Mouse (Mus musculus) layer of hippocampus, adult 2 months (tissue): ENCODE data around the gene Fsd1. TPM values are rescaled to one million over a fixed set of nuclear protein-coding genes. Genes with fewer than 3 reads are reported as not detected.
"Not testable (repeated sequence)": the region's sequence is repeated elsewhere in the genome, so short reads cannot be mapped to it uniquely, and the experiment has no call there.

Experiments
- DNase-seq, 2 experiments: peaks; one replicate each; pipeline ENCODE4 v3.0.0; 2022; ENCODE audit warnings: low spot score in 2 of 2
- H3K27ac ChIP-seq: fragments of 200-600 bp; 2 replicates; pipeline ENCODE4 v1.8.1; 2022
- H3K4me3 ChIP-seq: fragments of 200-600 bp; 2 replicates; pipeline ENCODE4 v1.8.1; 2022; ENCODE audit warnings: mild to moderate bottlenecking
- CTCF ChIP-seq: fragments of 200-600 bp; conservative IDR thresholded peaks from 2 replicates; pipeline ENCODE4 v1.8.1; 2022; ENCODE audit warnings: antibody characterized with exemption, mild to moderate bottlenecking, moderate library complexity
- long read RNA-seq, 2 experiments: library from polyadenylated mRNA; stranded (forward); transcript quantifications; one replicate each; pipeline ENCODE4 v2.0.0; 2021; ENCODE audit warnings: borderline mapping rate in 2 of 2
- total RNA-seq, 2 experiments: library from RNA; stranded (reverse); gene quantifications; 2 replicates each; pipeline ENCODE4 v1.2.3; 2021

Fsd1 gene
- total RNA-seq, result 10 to 100 TPM; 67.2 to 69.0 TPM
- long read RNA-seq, experiment 1, transcript Fsd1-201 (13 exons, 1,748 nt), result major isoform, 55 of 86 reads
- long read RNA-seq, experiment 1, partial matches to known transcripts, result 7 of 86 reads
- long read RNA-seq, experiment 1, other reads (novel, unspliced or antisense), result 24 of 86 reads
- long read RNA-seq, experiment 2, transcript Fsd1-201 (13 exons, 1,748 nt), result major isoform, 66 of 87 reads
- long read RNA-seq, experiment 2, partial matches to known transcripts, result 5 of 87 reads
- long read RNA-seq, experiment 2, other reads (novel, unspliced or antisense), result 16 of 87 reads

DNA sequence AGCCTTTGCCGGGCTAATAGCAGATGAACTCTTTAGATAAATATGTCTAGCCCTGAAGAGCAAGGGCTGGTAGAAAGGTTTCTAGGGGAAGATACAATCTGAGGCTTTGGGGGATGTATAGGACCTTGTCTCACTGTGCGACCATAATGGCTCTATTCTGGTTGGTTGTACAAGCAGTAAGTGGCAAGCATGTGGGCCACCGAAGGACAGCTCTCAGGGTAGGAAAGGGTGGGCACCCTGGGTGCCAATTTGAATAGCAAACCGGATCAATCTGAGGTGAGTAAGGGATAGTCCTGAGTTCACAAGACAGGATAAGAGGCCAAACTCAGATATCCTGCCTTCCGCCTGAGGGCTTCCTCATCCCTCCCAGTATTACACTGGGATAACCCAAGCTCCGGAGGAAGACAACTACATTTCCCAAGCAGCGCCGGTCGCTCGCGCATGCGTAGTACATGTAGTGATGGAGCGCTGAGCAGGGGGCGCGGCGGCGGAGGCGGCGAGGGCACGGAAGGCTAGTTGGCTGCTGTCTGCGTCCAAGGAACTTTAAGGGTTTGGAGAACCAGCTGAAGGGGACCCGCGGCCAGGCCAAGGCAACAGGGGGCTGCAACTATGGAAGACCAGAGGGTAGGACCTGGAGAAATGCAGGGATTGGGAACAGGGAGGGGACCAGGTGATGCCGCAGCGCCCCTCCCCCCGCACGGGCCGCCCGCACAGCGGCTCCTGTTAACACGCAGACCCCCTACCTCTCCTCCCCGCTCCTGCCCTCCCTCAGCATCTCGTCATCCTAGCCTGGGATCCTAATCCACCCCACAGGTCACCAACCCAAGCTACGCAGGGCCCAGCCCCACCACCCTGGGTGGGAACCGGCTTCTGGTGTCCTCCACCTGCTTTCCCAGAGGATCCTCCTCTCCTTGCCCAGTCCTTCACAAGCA, at the start of gene Fsd1:
Gene Fsd1, plus strand, starts transcription at position 480 of the 932 bp plus-strand sequence.
- peak; percentile 82 to 83 for DNase-seq
- Histone ChIP-seq H3K27ac (peak within 1 kb of the TSS; percentile 82), H3K4me3 (peak within 1 kb of the TSS; percentile 82)
- 0 out of 2 replicates have a peak, but pooled peaks have one; percentile 8 for TF ChIP-seq CTCF

DNA sequence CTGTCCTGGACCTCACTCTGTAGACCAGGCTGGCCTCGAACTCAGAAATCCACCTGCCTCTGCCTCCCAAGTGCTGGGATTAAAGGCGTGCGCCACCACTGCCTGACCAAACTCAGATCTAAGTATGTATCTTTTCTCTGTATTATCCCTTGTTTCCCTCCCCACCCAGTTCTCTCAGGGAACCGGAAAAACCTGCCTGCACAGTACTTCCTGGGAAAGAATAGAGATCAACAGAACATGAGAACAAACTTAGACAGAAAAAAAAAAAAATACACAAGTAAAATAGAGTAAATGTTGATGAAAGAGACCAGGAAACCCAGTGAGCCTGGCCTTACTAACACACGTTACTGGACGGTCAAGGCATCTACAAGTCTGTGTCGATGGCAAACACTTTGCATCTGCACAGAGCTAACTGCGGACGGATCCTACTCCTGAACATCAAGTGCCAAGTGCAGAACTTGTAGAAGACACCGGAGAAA, 41.9 kb upstream of the Fsd1 start:
- H3K4me3 ChIP-seq, result peak overlapping the region; percentile 67
- H3K27ac ChIP-seq, result peak overlapping the region; percentile 96
- DNase-seq, result not testable (repeated sequence)

DNA sequence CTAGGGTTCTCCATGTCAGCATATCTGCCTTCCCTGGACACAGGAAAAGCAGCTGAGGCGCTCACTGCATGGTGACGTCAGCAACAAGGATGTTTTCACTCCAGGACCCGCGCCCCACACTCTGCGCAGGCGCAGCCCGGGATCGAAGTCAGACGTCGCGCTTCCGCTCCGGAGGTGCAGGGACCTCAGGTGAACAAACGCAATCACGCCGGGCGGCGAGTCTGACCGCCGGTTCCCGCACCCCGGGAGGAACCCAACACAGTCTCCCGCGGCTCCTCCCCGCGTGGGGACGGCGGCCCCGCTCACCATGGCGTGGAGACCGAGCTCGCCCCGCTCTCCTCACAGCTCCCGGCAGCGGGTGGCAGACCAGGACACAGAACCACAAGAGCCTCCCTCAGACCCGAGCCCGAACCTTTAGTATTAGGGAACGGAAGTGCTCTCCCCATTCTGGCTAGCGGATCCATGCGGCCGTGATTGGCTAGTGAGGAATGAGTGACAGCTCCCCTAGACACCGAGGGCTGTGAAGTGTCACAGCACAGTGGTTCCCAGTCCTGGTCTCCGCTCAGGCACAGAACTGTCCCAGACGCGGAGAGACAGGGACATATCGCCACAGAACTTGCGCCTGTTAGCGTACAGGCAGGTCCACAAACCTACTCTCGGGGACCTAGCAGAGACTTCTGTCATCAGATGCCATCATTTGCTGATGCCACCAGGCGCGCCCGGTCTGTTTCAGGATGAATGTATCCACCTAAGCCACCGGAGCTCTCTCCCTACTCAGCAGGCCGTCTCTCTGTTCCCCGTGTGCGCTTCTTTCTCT, 41.2 kb upstream of the Fsd1 start:
- peak; percentile 93 to 97 for DNase-seq
- H3K27ac ChIP-seq, result peak overlapping the region; percentile 96
- peak overlapping the region; percentile 67 for H3K4me3 ChIP-seq

DNA sequence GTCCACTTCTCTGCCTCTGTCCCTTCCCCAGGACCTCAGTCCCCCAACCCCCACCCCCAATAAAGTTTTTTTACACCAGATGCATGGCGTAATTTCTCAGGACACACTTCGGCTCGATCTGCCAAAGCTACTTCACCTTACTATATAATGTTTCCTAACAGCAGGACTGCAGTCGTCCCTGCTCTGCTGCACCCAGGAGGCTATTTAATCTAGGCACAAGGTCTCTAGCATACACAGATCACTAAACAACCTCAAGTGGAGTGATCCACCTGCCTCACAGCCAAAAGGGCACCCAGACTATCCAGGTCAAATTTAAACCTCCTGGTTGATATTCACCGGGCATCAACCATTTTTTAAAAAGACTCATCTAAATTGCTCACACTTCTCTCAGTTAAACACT, 40.6 kb upstream of the Fsd1 start:
- no peak for TF ChIP-seq CTCF
- no peak for DNase-seq
- peak overlapping the region; percentile 67 for H3K4me3 ChIP-seq
- H3K27ac ChIP-seq, result peak overlapping the region; percentile 96

DNA sequence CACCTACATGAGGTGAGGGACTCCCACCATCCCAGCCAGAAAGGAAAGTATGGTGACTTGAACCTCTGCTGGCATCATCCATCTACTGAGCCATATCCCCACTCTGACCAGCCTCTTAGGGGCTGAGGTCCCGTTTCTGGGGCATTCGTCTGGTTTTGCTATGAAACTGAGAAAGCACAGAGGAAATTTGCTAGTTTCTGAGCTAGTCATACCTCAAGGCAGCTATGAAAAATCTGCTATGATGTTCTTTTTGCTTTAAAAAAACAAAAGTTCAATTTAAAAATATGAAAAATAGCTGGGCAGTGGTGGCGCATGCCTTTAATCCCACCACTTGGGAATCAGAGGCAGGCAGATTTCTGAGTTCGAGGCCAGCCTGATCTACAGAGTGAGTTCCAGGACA, 37.7 kb upstream of the Fsd1 start:
- no peak overlapping the region for H3K27ac ChIP-seq
- H3K4me3 ChIP-seq, result no peak overlapping the region
- DNase-seq, result no peak
- no peak for TF ChIP-seq CTCF

DNA sequence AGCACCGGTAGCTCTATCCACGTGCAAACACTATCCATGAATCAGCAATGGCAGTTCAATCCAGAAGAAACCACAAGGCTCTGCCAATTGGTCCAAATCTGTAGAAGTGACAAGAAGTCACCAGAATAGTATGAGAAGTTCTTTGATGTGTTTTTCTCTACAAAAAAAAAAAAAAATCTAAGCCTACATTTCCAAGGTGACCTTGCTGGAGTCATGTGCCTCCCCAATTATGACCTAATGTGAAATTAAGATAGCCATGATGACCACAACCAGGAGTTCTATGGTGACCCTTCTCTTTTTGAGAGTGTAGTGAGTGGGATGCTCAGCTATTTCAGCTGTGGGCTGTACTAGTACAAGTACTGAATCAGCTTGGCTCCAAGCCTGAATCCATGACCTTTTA, 36.9 kb upstream of the Fsd1 start, which contains the start of gene Zfp119b:
Gene Zfp119b, minus strand, starts transcription at position 101 of the 400 bp plus-strand sequence.
- H3K4me3 ChIP-seq, result no peak within 1 kb of the TSS
- DNase-seq, result no peak
- TF ChIP-seq CTCF, result no peak
- no peak within 1 kb of the TSS for H3K27ac ChIP-seq

DNA sequence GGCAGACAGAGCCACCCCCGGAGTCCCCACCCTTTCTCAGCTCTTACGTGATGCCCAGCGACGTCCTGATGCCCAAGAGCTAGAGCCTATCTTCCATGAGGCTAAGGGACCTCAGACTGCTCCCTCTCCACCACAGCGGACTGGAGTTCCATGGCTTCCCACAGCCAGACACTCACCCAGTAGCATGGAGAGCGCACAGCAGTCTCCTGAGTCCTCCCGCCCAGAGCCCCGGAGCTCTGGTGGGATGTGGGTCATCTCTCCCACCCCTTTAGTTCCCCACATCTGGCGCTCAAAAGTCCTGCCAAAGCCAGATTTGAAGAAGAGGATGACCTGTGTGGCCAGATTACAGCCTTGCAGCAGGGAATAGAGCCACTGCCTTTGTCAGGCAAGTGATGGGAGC, 35.7 kb upstream of the Fsd1 start:
- TF ChIP-seq CTCF, result no peak
- Histone ChIP-seq H3K4me3 (no peak overlapping the region), H3K27ac (no peak overlapping the region)
- DNase-seq, result no peak

DNA sequence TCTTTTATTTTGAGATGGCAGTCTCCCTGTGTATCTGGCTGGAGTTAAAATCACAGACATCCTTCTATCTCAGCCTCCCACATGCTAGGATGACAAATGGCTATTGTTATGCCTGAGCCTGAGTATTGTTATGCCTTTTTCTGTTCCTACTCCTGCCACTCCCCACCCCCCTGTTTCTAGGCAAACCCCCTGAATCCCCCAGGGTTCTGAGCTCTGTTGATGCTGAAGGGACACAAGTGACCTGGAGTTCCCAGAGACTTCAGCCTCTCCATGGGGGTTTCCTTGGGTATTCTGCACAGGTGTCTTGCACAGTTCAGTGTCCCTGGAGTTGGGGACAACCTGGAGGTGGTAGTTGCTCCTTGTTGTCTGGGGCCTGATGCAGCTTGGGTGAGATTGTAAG, 34.3 kb upstream of the Fsd1 start:
- Histone ChIP-seq H3K4me3 (no peak overlapping the region), H3K27ac (no peak overlapping the region)
- TF ChIP-seq CTCF, result no peak
- no peak for DNase-seq

DNA sequence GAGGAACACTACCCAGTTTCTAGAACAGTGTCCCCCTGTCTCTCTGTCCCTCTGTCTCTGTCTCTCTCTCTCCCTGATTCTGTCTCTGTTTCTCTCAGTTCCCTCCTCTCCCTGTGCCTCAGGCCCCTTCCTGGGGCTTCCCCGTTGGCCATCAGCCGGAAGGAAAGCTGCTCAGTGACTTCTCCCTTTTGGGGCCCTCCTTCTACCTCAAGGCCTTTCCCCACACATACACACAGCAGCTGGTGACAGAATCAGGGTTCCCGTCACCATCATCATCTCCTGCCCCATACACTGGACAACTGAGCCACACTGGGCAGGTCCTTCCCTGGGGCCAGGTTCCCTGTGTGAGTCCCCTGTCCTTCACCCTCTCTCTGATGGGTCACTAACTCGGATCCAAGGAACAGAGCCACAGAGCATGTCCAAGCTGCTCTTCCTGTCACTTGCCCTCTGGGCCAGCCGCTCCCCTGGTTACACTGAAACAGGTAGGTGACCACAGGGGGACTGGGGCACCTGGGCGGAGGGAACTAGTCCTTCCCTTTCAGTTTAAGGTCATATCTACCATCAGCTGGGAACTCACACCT, 33.8 kb upstream of the Fsd1 start, which contains the start of gene Ebi3:
Gene Ebi3, plus strand, starts transcription at position 194 of the 581 bp plus-strand sequence.
- no peak within 1 kb of the TSS for H3K27ac ChIP-seq
- DNase-seq, result no peak
- H3K4me3 ChIP-seq, result no peak within 1 kb of the TSS
- no peak for TF ChIP-seq CTCF

DNA sequence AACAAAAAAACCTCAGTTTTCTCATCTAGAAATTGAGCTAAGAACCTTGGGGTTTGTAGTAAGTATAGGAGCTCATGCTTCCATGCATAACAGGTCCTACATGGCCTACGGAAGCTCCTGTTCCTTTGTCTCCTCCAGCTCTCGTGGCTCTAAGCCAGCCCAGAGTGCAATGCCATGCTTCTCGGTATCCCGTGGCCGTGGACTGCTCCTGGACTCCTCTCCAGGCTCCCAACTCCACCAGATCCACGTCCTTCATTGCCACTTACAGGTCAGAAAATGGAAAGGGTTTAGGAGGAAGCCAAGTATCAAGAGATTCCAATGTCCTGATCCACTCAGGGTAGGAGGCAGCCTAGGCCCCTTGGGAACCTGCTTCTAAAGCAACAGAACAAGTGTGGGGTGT, 32.6 kb upstream of the Fsd1 start:
- H3K4me3 ChIP-seq, result no peak overlapping the region
- no peak overlapping the region for H3K27ac ChIP-seq
- no peak for TF ChIP-seq CTCF
- DNase-seq, result no peak

DNA sequence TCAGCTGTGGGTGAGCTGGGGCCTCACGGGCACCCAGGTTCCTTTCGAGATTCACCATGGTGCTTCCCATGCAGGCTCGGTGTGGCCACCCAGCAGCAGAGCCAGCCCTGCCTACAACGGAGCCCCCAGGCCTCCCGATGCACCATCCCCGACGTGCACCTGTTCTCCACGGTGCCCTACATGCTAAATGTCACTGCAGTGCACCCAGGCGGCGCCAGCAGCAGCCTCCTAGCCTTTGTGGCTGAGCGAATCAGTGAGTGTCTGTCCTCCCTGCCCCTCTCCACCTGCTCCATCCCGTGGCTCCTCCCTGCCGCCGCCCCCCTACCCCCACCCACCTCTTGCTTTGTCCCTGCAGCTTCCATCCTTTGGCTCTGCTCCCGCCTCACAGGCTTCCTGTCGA, 32.1 kb upstream of the Fsd1 start:
- no peak overlapping the region for H3K4me3 ChIP-seq
- no peak for TF ChIP-seq CTCF
- no peak for DNase-seq
- no peak overlapping the region for H3K27ac ChIP-seq

DNA sequence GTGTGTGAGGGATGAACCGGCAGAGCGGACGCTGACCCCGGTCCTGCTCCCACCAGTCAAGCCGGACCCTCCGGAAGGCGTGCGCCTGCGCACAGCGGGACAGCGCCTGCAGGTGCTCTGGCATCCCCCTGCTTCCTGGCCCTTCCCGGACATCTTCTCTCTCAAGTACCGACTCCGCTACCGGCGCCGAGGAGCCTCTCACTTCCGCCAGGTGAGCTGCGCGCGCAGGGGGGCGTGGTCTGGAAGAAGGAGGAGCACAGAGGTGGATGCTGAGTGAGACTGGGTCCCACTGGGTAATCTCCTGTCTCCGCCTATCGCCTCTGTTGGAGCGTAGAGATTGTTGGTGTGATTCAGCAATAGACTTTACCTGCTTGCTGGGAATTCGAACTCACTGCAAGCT, 30.2 kb upstream of the Fsd1 start:
- peak; percentile 67 to 68 for DNase-seq
- H3K4me3 ChIP-seq, result peak overlapping the region; percentile 55
- no peak for TF ChIP-seq CTCF
- H3K27ac ChIP-seq, result peak overlapping the region; percentile 16; the same call in 1 of the 2 replicates
